Mouse (Mus musculus): ENCODE data around the gene Otos. TPM values are rescaled to one million over a fixed set of nuclear protein-coding genes. Genes with fewer than 3 reads are reported as not detected.

Gene Otos
- polyA plus RNA-seq, 1 experiment from 2014 or later, result 0.64 TPM

Other genes starting within 250 kb of the Otos start
- gene Ndufa10, start 175.0 kb downstream of the Otos start, polyA plus RNA-seq (2015; fragmentation: Nextera tagmentation; extraction: Ambion mirVana), result 348 and 378 TPM in 2 replicates
- not detected in 2 replicates for gene Olfr1416, start 163.7 kb downstream of the Otos start, polyA plus RNA-seq (2015; fragmentation: Nextera tagmentation; extraction: Ambion mirVana)
- not detected in 2 replicates for gene Olfr1415, start 152.7 kb downstream of the Otos start, polyA plus RNA-seq (2015; fragmentation: Nextera tagmentation; extraction: Ambion mirVana)
- not detected in 2 replicates for gene Olfr1414, start 130.2 kb downstream of the Otos start, polyA plus RNA-seq (2015; fragmentation: Nextera tagmentation; extraction: Ambion mirVana)
- gene Olfr1413, start 77.5 kb downstream of the Otos start, polyA plus RNA-seq (2015; fragmentation: Nextera tagmentation; extraction: Ambion mirVana), result not detected in 2 replicates
- gene Olfr1412, start 63.1 kb downstream of the Otos start, polyA plus RNA-seq (2015; fragmentation: Nextera tagmentation; extraction: Ambion mirVana), result not detected in 2 replicates
- gene Olfr1411, start 54.4 kb downstream of the Otos start, polyA plus RNA-seq (2015; fragmentation: Nextera tagmentation; extraction: Ambion mirVana), result not detected in 2 replicates
- gene Olfr1410, start 43.1 kb downstream of the Otos start, polyA plus RNA-seq (2015; fragmentation: Nextera tagmentation; extraction: Ambion mirVana), result not detected in 2 replicates
- not detected in 2 replicates for gene Olfr12, start 31.1 kb downstream of the Otos start, polyA plus RNA-seq (2015; fragmentation: Nextera tagmentation; extraction: Ambion mirVana)
- gene Cops9, start 6.9 kb downstream of the Otos start, polyA plus RNA-seq (2015; fragmentation: Nextera tagmentation; extraction: Ambion mirVana), result 369 and 396 TPM in 2 replicates
- gene Gpc1, start 182.8 kb upstream of the Otos start, polyA plus RNA-seq (2015; fragmentation: Nextera tagmentation; extraction: Ambion mirVana), result 58.1 and 61.5 TPM in 2 replicates

Measured in kidney, embryonic 16.5 days (tissue).